Mouse (Mus musculus) thymus, adult 2 months (tissue): ENCODE data around the gene Erc1. TPM values are rescaled to one million over a fixed set of nuclear protein-coding genes. Genes with fewer than 3 reads are reported as not detected.
A peak's percentile ranks its signal among the peaks of the same experiment; 100 is the strongest.

ENCODE experiments used
- DNase-seq: peaks from one replicate; pipeline ENCODE4 v3.0.0; 2021
- H3K27ac ChIP-seq: fragments of 200-500 bp; 2 replicates; pipeline ENCODE4 v1.5.1; 2012; ENCODE audit warnings: low read length, control low read depth; ENCODE audit not compliant: control insufficient read depth, insufficient read depth
- H3K27me3 ChIP-seq: fragments of 200-500 bp; 2 replicates; pipeline ENCODE4 v1.6.1; 2012; ENCODE audit warnings: mild to moderate bottlenecking, low read length, moderate library complexity, mixed read lengths; ENCODE audit not compliant: control insufficient read depth, insufficient read depth
- H3K36me3 ChIP-seq: fragments of 200-500 bp; 2 replicates; pipeline ENCODE4 v1.6.1; 2012; ENCODE audit warnings: mild to moderate bottlenecking, low read length, moderate library complexity; ENCODE audit not compliant: control insufficient read depth, insufficient read depth
- H3K4me1 ChIP-seq: fragments of 200-500 bp; replicated peaks from 2 replicates; pipeline ENCODE4 v1.6.1; 2012; ENCODE audit warnings: low read length; ENCODE audit not compliant: control insufficient read depth, insufficient read depth
- H3K4me3 ChIP-seq: fragments of 200-500 bp; 2 replicates; pipeline ENCODE4 v1.5.1; 2012; ENCODE audit warnings: mild to moderate bottlenecking, low read length, control low read depth, moderate library complexity; ENCODE audit not compliant: control insufficient read depth, insufficient read depth
- CTCF ChIP-seq: fragments of 200-500 bp; IDR thresholded peaks from 2 replicates; pipeline ENCODE4 v1.5.1; 2012; ENCODE audit warnings: mild to moderate bottlenecking, control low read depth, low read length, moderate library complexity, borderline replicate concordance; ENCODE audit not compliant: control insufficient read depth, poor library complexity, insufficient read depth; ENCODE audit errors: extremely low read depth
- POLR2A ChIP-seq: fragments of 200-500 bp; IDR thresholded peaks from 2 replicates; pipeline ENCODE4 v1.6.1; 2012; ENCODE audit warnings: mild to moderate bottlenecking, low read length, control low read depth, moderate library complexity; ENCODE audit not compliant: control insufficient read depth, poor library complexity, insufficient read depth; ENCODE audit errors: extremely low read depth
- WGBS: fragments of 180-500 bp; shearing (Covaris S2); methylation state at CpG from one replicate; pipeline ENCODE4 v1.1.7; 2018; 5-methylcytosine and 5-hydroxymethylcytosine counted together
- polyA plus RNA-seq: library from polyadenylated mRNA; depleted of rRNA; stranded (reverse); fragments of >200 nt; gene quantifications from 2 replicates; pipeline ENCODE4 v1.2.3, GENCODE M21; 2012

Gene Erc1
- polyA plus RNA-seq, 1 experiment, result 8.5 TPM

DNA sequence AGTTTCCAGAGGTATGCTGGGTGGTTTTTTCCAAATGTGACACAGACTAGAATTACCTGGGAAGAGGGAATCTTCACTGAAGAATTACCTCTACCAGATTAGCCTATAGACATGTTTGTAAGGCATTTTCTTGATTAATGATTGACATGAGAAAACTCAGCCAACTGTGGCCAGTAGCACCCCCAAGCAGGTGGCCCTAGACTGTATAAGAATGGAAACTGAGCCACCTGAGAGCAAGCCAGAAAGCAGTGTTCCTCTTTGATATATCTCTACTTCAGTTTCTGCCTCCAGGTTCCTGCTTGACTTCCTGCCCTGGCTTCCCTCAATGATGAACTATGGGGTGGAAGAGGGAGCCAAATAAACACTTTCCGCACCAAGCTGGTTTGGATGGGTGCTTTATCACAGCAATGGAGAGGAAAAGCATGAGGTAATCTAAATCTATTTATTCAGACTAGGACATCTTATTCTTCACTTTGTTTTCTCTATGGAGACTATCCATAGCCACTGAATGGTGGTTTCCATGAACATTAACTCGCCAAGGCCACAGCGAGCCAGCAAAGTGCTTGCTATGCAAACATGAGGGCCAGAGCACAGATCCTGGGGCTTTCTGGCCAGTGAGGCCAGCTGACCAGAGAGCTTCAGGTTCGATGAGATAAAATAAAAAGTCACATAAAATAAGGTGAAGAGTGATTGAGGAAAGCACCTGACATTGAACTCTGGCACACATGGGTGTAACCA is 109.2 kb downstream of the Erc1 start:
- no peaks in the 10 kb centered on the region for H3K36me3 ChIP-seq
- WGBS, result 88% methylated on average over 4 of the region's 4 CpGs
- no peaks in the 10 kb centered on the region for H3K27me3 ChIP-seq
- DNase-seq, result peak; percentile 37
- TF ChIP-seq CTCF, result no peak
- no peak for TF ChIP-seq POLR2A
- peaks cover 17% of the 10 kb centered on the region for H3K4me1 ChIP-seq
- no peak overlapping the region for H3K4me3 ChIP-seq
- H3K27ac ChIP-seq, result peak overlapping the region; percentile 96

DNA sequence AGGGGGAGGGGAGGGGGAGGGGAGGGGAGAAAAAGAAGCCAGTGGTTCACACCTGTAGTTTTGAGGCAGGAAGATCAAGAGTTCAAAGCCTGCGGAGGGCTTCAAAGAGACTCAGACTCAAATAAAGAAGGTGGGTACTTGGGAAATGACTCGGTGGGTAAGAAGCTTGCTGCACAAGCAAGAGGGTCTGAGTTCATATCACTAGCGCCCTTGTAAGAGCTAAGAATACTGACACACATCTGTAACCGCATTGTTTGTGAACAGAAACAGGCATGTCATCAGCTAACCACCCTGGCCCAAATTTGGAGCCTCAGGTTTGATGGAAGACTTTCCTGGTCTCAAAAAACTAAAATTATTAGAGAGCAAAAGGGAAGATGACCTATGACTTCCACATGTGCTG is 110.3 kb downstream of the Erc1 start:
- no peak overlapping the region for H3K4me3 ChIP-seq
- H3K27ac ChIP-seq, result peak overlapping the region; percentile 96; the same call in 1 of the 2 replicates
- no peaks in the 10 kb centered on the region for H3K27me3 ChIP-seq
- H3K36me3 ChIP-seq, result no peaks in the 10 kb centered on the region
- WGBS, result 19% methylated on average over 4 of the region's 4 CpGs
- H3K4me1 ChIP-seq, result peaks cover 17% of the 10 kb centered on the region
- TF ChIP-seq CTCF (no peak), POLR2A (no peak)
- DNase-seq, result peak; percentile 54

DNA sequence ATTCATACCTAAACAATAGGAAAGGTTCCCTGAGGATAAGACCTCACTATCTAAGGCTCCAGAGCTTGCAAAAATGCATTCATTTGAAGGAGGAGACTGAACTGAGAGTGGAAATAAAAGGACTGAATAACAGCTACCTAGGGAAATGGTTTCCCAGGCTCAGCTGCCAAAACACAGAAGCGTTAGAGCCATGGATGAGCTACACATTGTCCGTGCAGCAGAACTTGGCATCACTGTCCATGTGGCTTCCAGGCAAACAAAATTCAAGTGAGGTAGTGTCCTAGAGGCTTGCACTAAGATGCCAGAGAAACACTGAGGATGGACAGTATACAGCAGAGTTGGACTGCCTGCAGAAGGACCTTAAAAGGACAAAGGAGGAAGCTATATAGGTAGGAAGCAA is 112.0 kb downstream of the Erc1 start:
- 98% methylated on average over 2 of the region's 2 CpGs for WGBS
- TF ChIP-seq CTCF (no peak), POLR2A (no peak)
- Histone ChIP-seq H3K27me3 (no peaks in the 10 kb centered on the region), H3K36me3 (no peaks in the 10 kb centered on the region), H3K4me1 (peaks cover 17% of the 10 kb centered on the region), H3K4me3 (no peak overlapping the region), H3K27ac (no peak overlapping the region)
- no peak for DNase-seq

DNA sequence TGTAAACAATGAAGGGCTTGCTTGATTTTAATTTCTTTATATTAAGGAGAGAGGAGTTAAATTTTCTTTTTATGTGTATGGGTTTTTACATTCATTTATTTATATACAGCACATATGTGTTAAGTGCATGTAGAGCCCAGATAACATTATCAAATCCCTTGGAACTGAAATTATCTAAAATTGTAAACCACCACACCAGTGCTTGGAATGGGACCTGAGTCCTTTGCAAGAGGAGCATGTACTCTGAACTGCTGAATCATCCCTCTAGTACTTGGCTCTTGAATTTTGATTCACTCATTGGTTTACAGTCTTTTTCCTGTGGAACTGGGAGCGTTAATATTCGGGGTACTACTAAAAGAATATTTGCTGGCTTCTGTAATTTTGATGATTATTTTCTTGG is 116.8 kb downstream of the Erc1 start:
- whole genome bisulfite sequencing, result 91% methylated on average over 2 of the region's 2 CpGs
- Histone ChIP-seq H3K4me3 (no peak overlapping the region), H3K27me3 (no peaks in the 10 kb centered on the region), H3K36me3 (no peaks in the 10 kb centered on the region), H3K4me1 (peaks cover 2% of the 10 kb centered on the region), H3K27ac (no peak overlapping the region)
- DNase-seq, result no peak
- TF ChIP-seq CTCF (no peak), POLR2A (no peak)

DNA sequence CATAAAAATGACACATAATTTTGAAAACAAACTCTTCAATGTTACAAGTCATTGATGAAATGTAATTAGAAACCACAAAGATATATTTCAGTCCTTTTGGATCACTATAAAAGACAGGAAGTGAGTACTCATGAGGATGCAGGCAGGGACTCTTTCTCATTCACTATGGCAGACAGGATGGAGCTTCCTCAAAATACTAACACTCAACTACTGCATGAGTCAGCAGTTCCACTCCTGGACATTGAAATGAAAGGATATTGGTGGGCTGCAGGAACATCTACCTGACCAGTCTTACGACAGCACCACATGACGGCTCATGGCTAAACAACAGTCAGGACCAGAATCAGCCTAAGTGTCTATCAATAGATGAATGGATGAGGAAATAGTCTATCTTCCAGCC is 132.7 kb downstream of the Erc1 start:
- Histone ChIP-seq H3K4me3 (no peak overlapping the region), H3K4me1 (peaks cover 10% of the 10 kb centered on the region), H3K27me3 (no peaks in the 10 kb centered on the region), H3K27ac (no peak overlapping the region), H3K36me3 (no peaks in the 10 kb centered on the region)
- no peak for TF ChIP-seq CTCF
- no peak for TF ChIP-seq POLR2A
- 87% methylated on average over 2 of the region's 2 CpGs for WGBS
- DNase-seq, result no peak

DNA sequence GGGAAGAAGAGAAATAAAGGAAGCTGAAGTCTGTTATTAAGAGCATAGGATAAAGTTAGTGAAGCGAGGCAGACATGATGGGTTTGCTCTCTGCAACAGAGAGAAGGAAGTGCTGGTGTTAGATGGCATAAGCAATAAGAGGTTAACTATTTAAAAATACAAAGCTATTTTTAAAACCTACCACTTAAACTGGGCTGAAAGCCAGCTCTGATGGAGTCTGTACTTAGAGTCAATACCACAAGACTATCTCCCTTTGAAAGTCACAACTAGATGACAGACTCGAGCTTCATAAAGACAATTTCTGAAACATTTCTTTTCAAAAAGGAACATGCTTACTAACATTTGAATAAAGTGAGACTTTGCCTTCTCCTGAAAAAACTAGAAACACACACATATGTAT is 134.0 kb downstream of the Erc1 start:
- no peaks in the 10 kb centered on the region for H3K36me3 ChIP-seq
- 33% methylated on average over 2 of the region's 2 CpGs for WGBS
- no peaks in the 10 kb centered on the region for H3K27me3 ChIP-seq
- H3K27ac ChIP-seq, result no peak overlapping the region
- DNase-seq, result no peak
- TF ChIP-seq CTCF, result no peak
- peaks cover 10% of the 10 kb centered on the region for H3K4me1 ChIP-seq
- H3K4me3 ChIP-seq, result no peak overlapping the region

DNA sequence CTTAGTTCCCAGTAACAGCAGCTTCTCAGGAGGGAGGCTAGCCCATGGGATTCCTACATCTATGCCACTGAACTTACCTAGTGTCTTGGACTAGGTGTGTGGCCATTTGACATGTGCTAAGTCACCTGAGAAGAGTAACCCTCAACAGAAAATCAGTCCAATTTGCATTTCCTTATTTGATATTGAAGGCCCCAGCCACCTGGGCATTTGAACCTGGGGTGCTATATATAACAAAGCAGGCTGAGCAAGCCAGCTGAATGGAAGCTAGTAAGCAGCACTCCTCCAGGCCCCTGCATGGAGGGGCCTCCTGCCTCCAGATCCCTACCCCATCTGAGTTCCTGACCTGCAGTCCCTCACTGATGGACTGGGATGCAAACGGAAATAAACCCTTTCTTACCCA is 135.5 kb downstream of the Erc1 start:
- no peak overlapping the region for H3K4me3 ChIP-seq
- peak overlapping the region; percentile 35 for H3K27ac ChIP-seq
- peak; percentile 36 for DNase-seq
- H3K4me1 ChIP-seq, result peaks cover 10% of the 10 kb centered on the region
- no peaks in the 10 kb centered on the region for H3K27me3 ChIP-seq
- no peak for TF ChIP-seq CTCF
- H3K36me3 ChIP-seq, result no peaks in the 10 kb centered on the region
- 82% methylated on average over 1 of the region's 1 CpGs for WGBS
